Comparison of ENCODE assay signal across 26 mouse cellular contexts in genomic region chr10:7630951-7631720, GRCm38 (mm10). TPM values are rescaled to one million over a fixed set of nuclear protein-coding genes. Genes with fewer than 3 reads are reported as not detected.
DNase-seq lines count a peak whose midpoint lies in the region; ATAC-seq lines count a peak whose summit lies in the region.
"Had no signal": no experiment of that assay in that cellular context is flagged by ENCODE, and none has a peak within 500 bp of the region (broad histone marks: within the 10 kb centered on the region; RNA-seq: fewer than 3 reads in every experiment).

No protein-coding gene starts in this region.

- WGBS in heart, embryonic 12.5 days = 55% methylated on average over 16 of the region's 16 CpGs
- WGBS in midbrain, embryonic 11.5 days = 90% methylated on average over 16 of the region's 16 CpGs
- 75% methylated on average over 16 of the region's 16 CpGs for WGBS in midbrain, embryonic 16.5 days

- peaks cover 37% of the 10 kb centered on the region for H3K4me1 ChIP-seq in heart, embryonic 12.5 days (replicated peaks)
- H3K4me1 ChIP-seq in midbrain, embryonic 11.5 days (ENCODE audit: control insufficient read depth, insufficient read depth, low read length) = no peaks in the 10 kb centered on the region
- no peaks in the 10 kb centered on the region for H3K4me1 ChIP-seq in midbrain, embryonic 16.5 days (ENCODE audit: control insufficient read depth, insufficient read depth, low read length)
- H3K4me1 ChIP-seq: forebrain, embryonic 10.5 days; hindbrain, embryonic 15.5 days; limb, embryonic 15.5 days; midbrain, embryonic 13.5 days; neural tube, embryonic 12.5 days had no signal

- no peak overlapping the region for H3K4me2 ChIP-seq in heart, embryonic 12.5 days
- H3K4me2 ChIP-seq in midbrain, embryonic 11.5 days = no peak overlapping the region
- H3K4me2 ChIP-seq in midbrain, embryonic 16.5 days (ENCODE audit: low read length) = no peak overlapping the region
- H3K4me2 ChIP-seq: hindbrain, embryonic 15.5 days; limb, embryonic 15.5 days; lung, embryonic 14.5 days; midbrain, embryonic 13.5 days; neural tube, embryonic 12.5 days had no signal

- intact Hi-C loops in heart, postnatal 36 days (cut with DNase I) = no loop called here

- H3K27ac ChIP-seq in heart, embryonic 12.5 days (ENCODE audit: poor library complexity, severe bottlenecking) = peak overlapping the region; percentile 1; the same call in 1 of the 2 replicates
- H3K27ac ChIP-seq in midbrain, embryonic 11.5 days (ENCODE audit: low read depth, low read length) = no peak overlapping the region
- no peak overlapping the region for H3K27ac ChIP-seq in midbrain, embryonic 16.5 days (ENCODE audit: low read length)
- H3K27ac ChIP-seq: forebrain, embryonic 10.5 days; hindbrain, embryonic 15.5 days; limb, embryonic 15.5 days; liver, embryonic 14.5 days; midbrain, embryonic 13.5 days; neural tube, embryonic 12.5 days had no signal

- H3K27me3 ChIP-seq in heart, embryonic 12.5 days (replicated peaks) = no peaks in the 10 kb centered on the region
- no peaks in the 10 kb centered on the region for H3K27me3 ChIP-seq in midbrain, embryonic 11.5 days (ENCODE audit: control insufficient read depth, insufficient read depth, low read length)
- H3K27me3 ChIP-seq in midbrain, embryonic 16.5 days (ENCODE audit: control insufficient read depth, insufficient read depth, low read depth, low read length) = no peaks in the 10 kb centered on the region
- H3K27me3 ChIP-seq: hindbrain, embryonic 15.5 days; limb, embryonic 15.5 days; midbrain, embryonic 13.5 days; neural tube, embryonic 12.5 days had no signal

- H3K9ac ChIP-seq in heart, embryonic 12.5 days = no peak overlapping the region
- H3K9ac ChIP-seq in midbrain, embryonic 11.5 days (ENCODE audit: low read length) = no peak overlapping the region
- H3K9ac ChIP-seq in midbrain, embryonic 16.5 days (ENCODE audit: low read depth, low read length) = no peak overlapping the region
- H3K9ac ChIP-seq: hindbrain, embryonic 15.5 days; limb, embryonic 15.5 days; liver, embryonic 14.5 days; lung, embryonic 14.5 days; midbrain, embryonic 13.5 days; neural tube, embryonic 12.5 days had no signal

- no peak overlapping the region for H3K4me3 ChIP-seq in heart, embryonic 12.5 days
- no peak overlapping the region for H3K4me3 ChIP-seq in midbrain, embryonic 11.5 days (ENCODE audit: low read depth, low read length)
- no peak overlapping the region for H3K4me3 ChIP-seq in midbrain, embryonic 16.5 days (ENCODE audit: low read depth, low read length)
- H3K4me3 ChIP-seq: forebrain, embryonic 10.5 days; hindbrain, embryonic 15.5 days; limb, embryonic 15.5 days; midbrain, embryonic 13.5 days; neural tube, embryonic 12.5 days had no signal

- peaks cover 18% of the 10 kb centered on the region for H3K36me3 ChIP-seq in heart, embryonic 12.5 days
- H3K36me3 ChIP-seq in midbrain, embryonic 11.5 days (ENCODE audit: control insufficient read depth, insufficient read depth, low read length) = peaks cover 2% of the 10 kb centered on the region; the same call in 1 of the 2 replicates
- peaks cover 11% of the 10 kb centered on the region for H3K36me3 ChIP-seq in midbrain, embryonic 16.5 days (ENCODE audit: control insufficient read depth, insufficient read depth, low read length)

- H3K9me3 ChIP-seq in heart, embryonic 12.5 days (replicated peaks) = no peaks in the 10 kb centered on the region
- no peaks in the 10 kb centered on the region for H3K9me3 ChIP-seq in midbrain, embryonic 11.5 days (ENCODE audit: control insufficient read depth, low read length)
- no peaks in the 10 kb centered on the region for H3K9me3 ChIP-seq in midbrain, embryonic 16.5 days (replicated peaks; ENCODE audit: control insufficient read depth, low read length, poor library complexity, severe bottlenecking)
- H3K9me3 ChIP-seq: forebrain, embryonic 10.5 days; hindbrain, embryonic 15.5 days; limb, embryonic 15.5 days; midbrain, embryonic 13.5 days; neural tube, embryonic 12.5 days had no signal

- ATAC-seq in heart, embryonic 12.5 days (ENCODE audit: insufficient number of reproducible peaks, low FRiP score) = no peak
- no peak for ATAC-seq in midbrain, embryonic 11.5 days (ENCODE audit: low FRiP score)
- no peak for ATAC-seq in midbrain, embryonic 16.5 days
- ATAC-seq: forebrain, embryonic 16.5 days; intestine, embryonic 16.5 days; midbrain, embryonic 13.5 days had no signal

- no peak for DNase-seq in heart, postnatal 36 days
- peak; percentile 57 for DNase-seq in midbrain, embryonic 11.5 days (ENCODE audit: low spot score, missing footprints)
- peak; percentile 69 for DNase-seq in CD4-positive helper T cell, adult 2 months (ENCODE audit: low read depth, low spot score)
- DNase-seq in T-cell, adult 2 months (ENCODE audit: low spot score) = peak; percentile 32
- DNase-seq in gastrocnemius, postnatal 4 days (ENCODE audit: low spot score in 2 of 2) = no peak
- DNase-seq in c-Kit-positive CD71-positive TER-119-positive erythroid progenitor cells, embryonic 14.5 days (ENCODE audit: low spot score) = no peak
- DNase-seq: adrenal gland, postnatal 36 days; cerebellum, adult 11-12 months; cerebellum, postnatal 14 days; gastrocnemius, postnatal 25 days; kidney, adult 9 months; kidney, postnatal 14 days; left cerebral cortex, postnatal 4 days; lung, embryonic 14.5 days; right cerebral cortex, adult 18-20 months; right cerebral cortex, postnatal 4 days had no signal

RNA-seq across cellular contexts. Expression of gene Nup43, which starts 36.2 kb away (rescaled TPM):
- polyA plus RNA-seq in heart, embryonic 12.5 days (2016; fragmentation: Nextera tagmentation; extraction: Ambion mirVana) = 34.5 and 39.7 TPM in 2 replicates
- 1 to 10 TPM; 5.3 to 5.5 TPM for total RNA-seq in heart, postnatal 36 days (2021)
- 60.0 and 67.5 TPM in 2 replicates for polyA plus RNA-seq in midbrain, embryonic 11.5 days (2014; fragmentation: Nextera tagmentation; extraction: Ambion mirVana)
- polyA plus RNA-seq in midbrain, embryonic 16.5 days (2015; fragmentation: Nextera tagmentation; extraction: Ambion mirVana) = 26.8 and 33.1 TPM in 2 replicates
- total RNA-seq in gastrocnemius, postnatal 4 days (2021) = 10 to 100 TPM; 13.4 to 13.7 TPM

RNA-seq across cellular contexts. Expression of gene Lrp11, which starts 41.5 kb away (rescaled TPM):
- polyA plus RNA-seq in heart, embryonic 12.5 days (2016; fragmentation: Nextera tagmentation; extraction: Ambion mirVana) = 3.2 and 3.9 TPM in 2 replicates
- total RNA-seq in heart, postnatal 36 days (2021) = 1 to 10 TPM; 1.6 to 2.4 TPM
- polyA plus RNA-seq in midbrain, embryonic 11.5 days (2014; fragmentation: Nextera tagmentation; extraction: Ambion mirVana) = 11.1 and 13.3 TPM in 2 replicates
- 37.1 and 37.6 TPM in 2 replicates for polyA plus RNA-seq in midbrain, embryonic 16.5 days (2015; fragmentation: Nextera tagmentation; extraction: Ambion mirVana)
- 1 to 10 TPM; 1.8 to 2.6 TPM for total RNA-seq in gastrocnemius, postnatal 4 days (2021)

RNA-seq across cellular contexts. Expression of gene Pcmt1, which starts 49.8 kb away (rescaled TPM):
- polyA plus RNA-seq in heart, embryonic 12.5 days (2016; fragmentation: Nextera tagmentation; extraction: Ambion mirVana) = 131 and 134 TPM in 2 replicates
- total RNA-seq in heart, postnatal 36 days (2021) = 10 to 100 TPM; 92.8 to 95.6 TPM
- polyA plus RNA-seq in midbrain, embryonic 11.5 days (2014; fragmentation: Nextera tagmentation; extraction: Ambion mirVana) = 154 and 159 TPM in 2 replicates
- 164 and 177 TPM in 2 replicates for polyA plus RNA-seq in midbrain, embryonic 16.5 days (2015; fragmentation: Nextera tagmentation; extraction: Ambion mirVana)
- 10 to 100 TPM; 88.1 to 94.6 TPM for total RNA-seq in gastrocnemius, postnatal 4 days (2021)

RNA-seq across cellular contexts. Expression of gene Lats1, which starts 49.9 kb away (rescaled TPM):
- polyA plus RNA-seq in heart, embryonic 12.5 days (2016; fragmentation: Nextera tagmentation; extraction: Ambion mirVana) = 5.5 and 5.8 TPM in 2 replicates
- 10 to 100 TPM; 11.6 to 13.0 TPM for total RNA-seq in heart, postnatal 36 days (2021)
- polyA plus RNA-seq in midbrain, embryonic 11.5 days (2014; fragmentation: Nextera tagmentation; extraction: Ambion mirVana) = 14.4 and 15.4 TPM in 2 replicates
- 10.6 and 11.5 TPM in 2 replicates for polyA plus RNA-seq in midbrain, embryonic 16.5 days (2015; fragmentation: Nextera tagmentation; extraction: Ambion mirVana)
- 10 to 100 TPM; 26.7 to 30.2 TPM for total RNA-seq in gastrocnemius, postnatal 4 days (2021)

Comparison
In these comparisons a context has a peak if more than half of its experiments do, and no peak if none do; other contexts are left out.
1. DNase-seq: peak in midbrain, embryonic 11.5 days (single experiment), CD4-positive helper T cell, adult 2 months (single experiment) and T-cell, adult 2 months (single experiment); none in heart, postnatal 36 days (0 of 2), gastrocnemius, postnatal 4 days (0 of 2) and c-Kit-positive CD71-positive TER-119-positive erythroid progenitor cells, embryonic 14.5 days (single experiment).